Mouse (Mus musculus) G1E (cell line): ENCODE measurements at regions not wholly inside any gene's neighbourhood (a gene's known extent, or its start where the extent isn't known, plus 50 kb on each side); places are given as distances from the start of the nearest gene placed in this dataset.

ENCODE experiments used
- CTCF ChIP-seq: IDR thresholded peaks from 2 replicates; pipeline ENCODE4 v1.5.1; 2012; ENCODE audit warnings: low read depth, low read length, inconsistent platforms, mixed read lengths
- GATA1 ChIP-seq: IDR thresholded peaks from 2 replicates; pipeline ENCODE4 v1.6.1; 2012; ENCODE audit warnings: borderline replicate concordance, low read length, inconsistent platforms, mixed read lengths
- GATA2 ChIP-seq: IDR thresholded peaks from 2 replicates; pipeline ENCODE4 v1.6.1; 2012; ENCODE audit warnings: low read depth, low read length, inconsistent platforms, borderline replicate concordance

DNA sequence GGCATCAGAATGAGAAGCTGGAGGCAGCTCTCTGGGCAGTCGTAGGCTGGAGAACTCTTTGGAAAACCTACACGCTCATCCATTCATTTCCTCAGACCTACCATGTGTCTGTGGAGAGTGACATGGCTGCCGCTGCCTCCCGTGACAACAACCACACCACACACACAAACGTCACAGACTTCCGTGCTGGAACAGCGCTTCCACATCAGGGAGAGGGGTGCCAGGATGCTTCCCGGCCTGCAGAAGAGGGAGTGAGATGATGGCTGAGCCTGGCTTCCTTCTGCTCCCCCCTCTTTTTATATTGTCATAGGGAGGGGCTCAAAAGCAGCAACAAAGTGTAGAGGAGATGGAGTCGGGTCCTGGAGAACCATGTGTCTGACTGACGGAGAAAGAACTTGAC is 73.5 kb upstream of the Ptpn1 start:
- no peak for TF ChIP-seq CTCF
- no peak for TF ChIP-seq GATA2
- TF ChIP-seq GATA1: no peak
